Mouse (Mus musculus) midbrain, embryonic 14.5 days (tissue): ENCODE measurements around the gene Pibf1. TPM values are rescaled to one million over a fixed set of nuclear protein-coding genes. Genes with fewer than 3 reads are reported as not detected.

Experiments
- ATAC-seq: fragments of 200-750 bp; cut with Nextera tagmentation; 2 replicates; pipeline ENCODE4 v1.8.0; 2017; ENCODE audit warnings: moderate number of reproducible peaks, moderate library complexity; ENCODE audit not compliant: low FRiP score, low TSS enrichment
- DNase-seq: peaks from one replicate; pipeline ENCODE4 v3.0.0-alpha.2; 2015
- H3K27ac ChIP-seq: fragments of 300-500 bp; sonication (generic); replicated peaks from 2 replicates; pipeline ENCODE4 v1.5.1; 2014; ENCODE audit warnings: mild to moderate bottlenecking, low read depth, low read length, moderate library complexity
- H3K27me3 ChIP-seq: fragments of 300-500 bp; sonication (generic); 2 replicates; pipeline ENCODE4 v1.6.1; 2014; ENCODE audit warnings: low read length, control low read depth, mixed read lengths; ENCODE audit not compliant: control insufficient read depth, insufficient read depth
- H3K36me3 ChIP-seq: fragments of 300-500 bp; sonication (generic); 2 replicates; pipeline ENCODE4 v1.6.1; 2014; ENCODE audit warnings: low read length, control low read depth; ENCODE audit not compliant: control insufficient read depth, insufficient read depth
- H3K4me1 ChIP-seq: fragments of 300-500 bp; sonication (generic); 2 replicates; pipeline ENCODE4 v1.6.1; 2014; ENCODE audit warnings: mild to moderate bottlenecking, antibody characterized with exemption, low read length, control low read depth; ENCODE audit not compliant: control insufficient read depth, insufficient read depth
- H3K4me2 ChIP-seq: fragments of 300-500 bp; sonication (generic); 2 replicates; pipeline ENCODE4 v1.6.1; 2014; ENCODE audit warnings: mild to moderate bottlenecking, low read length, moderate library complexity
- H3K4me3 ChIP-seq: fragments of 300-500 bp; sonication (generic); replicated peaks from 2 replicates; pipeline ENCODE4 v1.5.1; 2014; ENCODE audit warnings: low read depth, low read length
- H3K9ac ChIP-seq: fragments of 300-500 bp; sonication (generic); replicated peaks from 2 replicates; pipeline ENCODE4 v1.6.1; 2014; ENCODE audit warnings: mild to moderate bottlenecking, low read length, moderate library complexity
- H3K9me3 ChIP-seq: fragments of 300-500 bp; sonication (generic); 2 replicates; pipeline ENCODE4 v1.6.1; 2016; ENCODE audit warnings: low read length, control low read depth, mixed read lengths; ENCODE audit not compliant: control insufficient read depth
- WGBS: fragments of 180-500 bp; shearing (Covaris S2); extraction: QIAGEN DNeasy Blood & Tissue Kit; methylation state at CpG from one replicate; pipeline ENCODE4 v1.1.7; 2014; 5-methylcytosine and 5-hydroxymethylcytosine counted together
- polyA plus RNA-seq: library from polyadenylated mRNA; unstranded; fragments of >200 nt; fragmentation: Nextera tagmentation; extraction: Ambion mirVana; gene quantifications from 2 replicates; pipeline ENCODE4 v1.2.1, GENCODE M21; 2014

Pibf1 gene
- polyA plus RNA-seq, 1 experiment from 2014 or later, result 19.3 TPM

GRCm38 (mm10) chr14:99163051-99163450, 63.8 kb downstream of the Pibf1 start:
- no peaks in the 10 kb centered on the region for H3K9me3 ChIP-seq
- no peak overlapping the region for H3K27ac ChIP-seq
- H3K4me2 ChIP-seq, result no peak overlapping the region
- H3K4me3 ChIP-seq, result no peak overlapping the region
- WGBS, result 90% methylated on average over 3 of the region's 3 CpGs
- H3K9ac ChIP-seq, result no peak overlapping the region
- no peaks in the 10 kb centered on the region for H3K4me1 ChIP-seq
- 0 out of 2 replicates have a peak, but pooled peaks cover 3% of the 10 kb centered on the region for H3K36me3 ChIP-seq
- no peaks in the 10 kb centered on the region for H3K27me3 ChIP-seq
- DNase-seq (no peak), ATAC-seq (no peak)

GRCm38 (mm10) chr14:99174138-99174745, 75.0 kb downstream of the Pibf1 start:
- H3K27ac ChIP-seq, result no peak overlapping the region
- H3K9me3 ChIP-seq, result no peaks in the 10 kb centered on the region
- no peak overlapping the region for H3K4me2 ChIP-seq
- no peaks in the 10 kb centered on the region for H3K4me1 ChIP-seq
- ATAC-seq (no peak), DNase-seq (no peak)
- H3K4me3 ChIP-seq, result no peak overlapping the region
- H3K27me3 ChIP-seq, result no peaks in the 10 kb centered on the region
- WGBS, result 86% methylated on average over 4 of the region's 4 CpGs
- no peaks in the 10 kb centered on the region for H3K36me3 ChIP-seq
- H3K9ac ChIP-seq, result no peak overlapping the region

- no peak overlapping the region for H3K27ac ChIP-seq
- H3K4me3 ChIP-seq, result no peak overlapping the region
- no peaks in the 10 kb centered on the region for H3K9me3 ChIP-seq
- ATAC-seq (no peak), DNase-seq (no peak)
- H3K27me3 ChIP-seq, result no peaks in the 10 kb centered on the region
- WGBS, result 63% methylated on average over 9 of the region's 9 CpGs
- H3K9ac ChIP-seq, result no peak overlapping the region
- H3K4me1 ChIP-seq, result no peaks in the 10 kb centered on the region
- H3K4me2 ChIP-seq, result no peak overlapping the region
- H3K36me3 ChIP-seq, result no peaks in the 10 kb centered on the region
These were observed 77.3 kb downstream of the Pibf1 start for GRCm38 (mm10) chr14:99176559-99176958.

DNA sequence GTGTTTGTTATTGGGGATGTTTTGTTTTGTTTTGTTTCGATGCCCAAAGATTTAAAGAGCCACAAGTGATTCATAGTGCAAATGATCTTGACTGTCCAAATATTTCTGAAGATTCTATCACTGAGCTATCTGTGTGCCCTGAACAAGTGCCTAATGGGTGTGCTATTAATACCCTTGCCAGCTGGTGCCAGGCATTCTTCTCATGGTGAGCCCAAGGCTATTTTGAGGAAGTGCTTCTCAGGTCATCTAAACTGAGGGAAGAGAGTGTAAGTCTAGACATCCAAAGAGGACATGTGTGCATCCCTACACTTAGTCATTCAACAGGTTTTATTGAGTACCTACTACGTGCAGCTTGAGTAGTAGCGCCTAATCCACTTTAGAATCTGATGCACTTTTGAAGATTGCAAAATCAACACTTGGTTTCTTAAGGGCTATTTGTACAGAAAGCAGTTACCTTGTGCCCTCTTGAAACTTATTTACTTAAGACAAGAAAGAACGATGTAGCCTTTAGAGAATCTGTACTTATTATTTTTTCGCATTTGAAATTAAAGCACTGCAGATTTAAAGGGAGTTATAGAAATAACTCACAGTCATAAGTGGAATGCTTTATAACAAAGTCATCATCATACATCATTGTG, 91.0 kb downstream of the Pibf1 start:
- DNase-seq (no peak), ATAC-seq (no peak)
- H3K4me3 ChIP-seq, result no peak overlapping the region
- no peak overlapping the region for H3K4me2 ChIP-seq
- H3K27ac ChIP-seq, result no peak overlapping the region
- H3K9me3 ChIP-seq, result no peaks in the 10 kb centered on the region
- no peaks in the 10 kb centered on the region for H3K27me3 ChIP-seq
- no peaks in the 10 kb centered on the region for H3K36me3 ChIP-seq
- 98% methylated on average over 5 of the region's 5 CpGs for WGBS
- H3K9ac ChIP-seq, result no peak overlapping the region
- no peaks in the 10 kb centered on the region for H3K4me1 ChIP-seq

DNA sequence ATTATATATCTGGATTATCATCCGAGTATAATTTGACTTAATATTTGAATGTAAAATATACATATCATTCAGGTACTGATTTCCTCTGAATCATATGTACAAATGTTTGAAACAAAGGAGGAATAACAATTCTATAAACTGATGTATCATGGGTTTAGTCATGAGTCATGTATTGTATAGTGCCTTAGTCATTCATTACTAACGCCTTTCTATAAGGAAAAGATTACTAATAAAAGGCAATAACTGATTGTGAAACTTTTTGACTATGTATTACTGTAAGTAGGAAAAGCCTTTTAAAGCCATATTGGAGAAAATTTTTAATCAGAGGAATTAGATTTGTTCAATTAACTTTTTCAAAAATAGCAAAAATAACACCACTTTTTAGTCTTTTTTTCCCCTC, 106.6 kb downstream of the Pibf1 start:
- DNase-seq (no peak), ATAC-seq (no peak)
- Histone ChIP-seq H3K9me3 (no peaks in the 10 kb centered on the region), H3K27ac (no peak overlapping the region), H3K4me2 (no peak overlapping the region), H3K4me1 (no peaks in the 10 kb centered on the region), H3K36me3 (peaks cover 7% of the 10 kb centered on the region; the same call in 1 of the 2 replicates), H3K27me3 (no peaks in the 10 kb centered on the region), H3K4me3 (no peak overlapping the region), H3K9ac (no peak overlapping the region)
- WGBS, result 94% methylated on average over 2 of the region's 2 CpGs

DNA sequence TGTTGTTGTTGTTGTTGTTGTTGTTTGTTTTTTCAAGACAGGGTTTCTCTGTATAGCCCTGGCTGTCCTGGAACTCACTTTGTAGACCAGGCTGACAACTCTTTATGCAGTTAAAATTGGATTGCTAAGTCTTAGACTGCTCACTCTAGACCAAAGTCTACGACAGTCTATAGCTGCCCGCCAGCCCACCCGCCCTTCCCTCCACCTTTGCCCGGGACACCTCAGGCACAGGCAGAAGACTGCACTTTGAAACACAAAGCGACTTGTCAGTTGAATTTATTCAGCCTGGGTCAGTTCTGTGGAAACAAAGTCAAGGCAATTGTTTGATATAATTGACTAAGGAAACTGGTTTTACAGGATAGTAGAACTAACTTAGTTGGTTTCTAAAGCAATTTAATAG, 107.4 kb downstream of the Pibf1 start:
- no peak for DNase-seq

DNA sequence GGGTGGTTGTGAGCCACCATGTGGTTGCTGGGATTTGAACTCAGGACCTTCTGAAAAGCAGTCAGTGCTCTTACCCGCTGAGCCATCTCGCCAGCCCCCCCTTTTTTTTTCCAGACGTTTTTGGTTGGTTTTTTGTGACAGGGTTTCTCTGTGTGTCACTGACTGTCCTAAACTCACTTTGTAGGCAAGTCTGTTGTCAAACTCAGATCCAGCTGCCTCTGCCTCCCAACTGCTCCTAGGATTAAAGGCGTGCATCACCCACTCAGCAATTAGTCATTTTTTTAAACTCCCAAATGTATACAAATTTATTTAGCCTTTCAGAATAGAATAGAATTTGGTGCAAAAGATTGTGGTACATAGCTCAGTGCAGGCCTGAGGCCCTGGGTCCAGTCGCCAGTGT, 111.2 kb downstream of the Pibf1 start:
- no peak for ATAC-seq
- DNase-seq, result no peak
- Histone ChIP-seq H3K4me1 (no peaks in the 10 kb centered on the region), H3K9ac (no peak overlapping the region), H3K9me3 (no peaks in the 10 kb centered on the region), H3K27ac (no peak overlapping the region), H3K27me3 (no peaks in the 10 kb centered on the region), H3K4me2 (no peak overlapping the region), H3K4me3 (no peak overlapping the region), H3K36me3 (peaks cover 5% of the 10 kb centered on the region; the same call in 1 of the 2 replicates)
- WGBS, result 87% methylated on average over 5 of the region's 5 CpGs

More for the DNA sequence above, 107.4 kb downstream of the Pibf1 start:
- Histone ChIP-seq H3K27me3 (no peaks in the 10 kb centered on the region), H3K9me3 (no peaks in the 10 kb centered on the region), H3K27ac (no peak overlapping the region), H3K36me3 (peaks cover 12% of the 10 kb centered on the region), H3K4me2 (no peak overlapping the region), H3K4me1 (no peaks in the 10 kb centered on the region), H3K9ac (no peak overlapping the region), H3K4me3 (no peak overlapping the region)
- no peak for ATAC-seq
- 92% methylated on average over 5 of the region's 5 CpGs for WGBS

GRCm38 (mm10) chr14:99218396-99219012, 119.3 kb downstream of the Pibf1 start:
- DNase-seq (no peak), ATAC-seq (no peak)
- WGBS, result 75% methylated on average over 7 of the region's 7 CpGs
- H3K4me1 ChIP-seq, result no peaks in the 10 kb centered on the region
- no peaks in the 10 kb centered on the region for H3K9me3 ChIP-seq
- no peaks in the 10 kb centered on the region for H3K36me3 ChIP-seq
- H3K9ac ChIP-seq, result no peak overlapping the region
- H3K4me2 ChIP-seq, result no peak overlapping the region
- H3K4me3 ChIP-seq, result no peak overlapping the region
- no peaks in the 10 kb centered on the region for H3K27me3 ChIP-seq
- H3K27ac ChIP-seq, result no peak overlapping the region

GRCm38 (mm10) chr14:99219757-99220171, 120.5 kb downstream of the Pibf1 start:
- Histone ChIP-seq H3K27ac (no peak overlapping the region), H3K27me3 (no peaks in the 10 kb centered on the region), H3K9ac (no peak overlapping the region), H3K4me3 (no peak overlapping the region), H3K4me2 (peak overlapping the region; percentile 1; the same call in 1 of the 2 replicates), H3K4me1 (no peaks in the 10 kb centered on the region), H3K36me3 (no peaks in the 10 kb centered on the region), H3K9me3 (no peaks in the 10 kb centered on the region)
- DNase-seq (peak; percentile 53), ATAC-seq (no peak)
- WGBS, result 11% methylated on average over 9 of the region's 9 CpGs
